Mouse (Mus musculus) CD4-positive, CD25-positive, alpha-beta regulatory T cell, adult 2 months (primary cell): ENCODE measurements at regions not wholly inside any gene's neighbourhood (a gene's known extent, or its start where the extent isn't known, plus 50 kb on each side); places are given as distances from the start of the nearest gene placed in this dataset.

Experiments
- DNase-seq: peaks from one replicate; pipeline ENCODE4 v3.0.0-alpha.2; 2012; ENCODE audit warnings: low read depth, low spot score

- DNase-seq, result no peak
Observed at GRCm38 (mm10) chr14:71895468-71895867, 596.2 kb downstream of the Gm9195 start.

DNA sequence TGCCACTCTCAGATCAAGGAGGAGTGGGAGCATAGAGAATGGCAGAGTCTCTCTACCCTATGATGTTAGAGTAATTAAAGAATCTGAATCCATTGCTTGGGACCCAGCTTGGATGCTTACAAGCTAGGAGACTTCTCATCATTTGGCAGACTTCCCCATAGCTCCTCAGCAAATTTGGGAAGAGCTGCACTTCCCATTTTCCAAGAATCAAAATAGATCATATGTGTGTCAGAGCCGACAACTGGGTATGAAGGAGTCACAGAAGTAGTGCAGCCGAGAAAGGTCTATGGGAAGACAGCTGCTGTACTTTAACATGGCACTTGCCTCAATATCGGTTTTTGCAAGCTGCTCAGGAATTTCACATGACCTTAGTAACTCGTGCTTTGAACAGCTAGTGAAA lies 596.8 kb downstream of the Gm9195 start:
- DNase-seq, result no peak

- DNase-seq, result no peak
Observed at GRCm38 (mm10) chr14:71893361-71893760, 598.3 kb downstream of the Gm9195 start.

GRCm38 (mm10) chr14:71891667-71892066 lies 600.0 kb downstream of the Gm9195 start:
- no peak for DNase-seq

DNA sequence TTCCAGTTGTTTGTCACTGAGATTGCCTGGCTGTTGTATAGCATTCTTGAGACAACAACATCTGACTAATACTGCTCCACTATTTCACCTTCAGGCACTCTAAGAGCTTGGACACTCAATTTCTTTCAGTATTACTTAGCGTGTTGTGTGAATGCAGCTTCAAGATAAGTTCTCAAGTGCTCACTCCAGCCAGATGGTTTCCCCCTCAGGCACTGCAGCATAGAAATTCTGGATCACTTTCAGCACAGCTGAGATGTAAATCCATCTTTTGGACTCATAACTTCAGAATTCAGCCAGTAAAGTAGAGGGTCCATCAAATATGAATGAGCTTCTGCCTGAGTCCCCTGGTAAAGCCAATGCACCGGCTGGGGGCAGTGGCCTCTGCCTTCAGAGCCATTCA lies 608.8 kb downstream of the Gm9195 start:
- no peak for DNase-seq

DNA sequence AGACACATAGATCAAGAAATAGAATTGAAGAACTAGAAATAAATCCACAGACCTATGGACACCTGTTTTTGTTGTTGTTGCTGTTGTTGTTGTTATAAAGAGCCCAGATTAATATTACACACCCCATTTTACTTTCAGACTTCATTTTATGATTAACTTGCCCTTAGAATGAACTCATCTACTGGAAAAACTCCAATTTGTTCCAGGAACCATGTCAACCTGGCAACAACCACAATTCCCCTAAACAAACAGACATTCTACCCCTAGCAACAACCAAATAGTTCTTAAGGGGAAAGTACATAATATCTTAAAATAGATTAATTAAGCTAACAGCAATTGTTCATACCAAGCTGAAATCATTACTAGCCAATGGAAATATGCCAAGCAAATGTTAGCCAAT lies 646.1 kb downstream of the Gm9195 start:
- no peak for DNase-seq

DNA sequence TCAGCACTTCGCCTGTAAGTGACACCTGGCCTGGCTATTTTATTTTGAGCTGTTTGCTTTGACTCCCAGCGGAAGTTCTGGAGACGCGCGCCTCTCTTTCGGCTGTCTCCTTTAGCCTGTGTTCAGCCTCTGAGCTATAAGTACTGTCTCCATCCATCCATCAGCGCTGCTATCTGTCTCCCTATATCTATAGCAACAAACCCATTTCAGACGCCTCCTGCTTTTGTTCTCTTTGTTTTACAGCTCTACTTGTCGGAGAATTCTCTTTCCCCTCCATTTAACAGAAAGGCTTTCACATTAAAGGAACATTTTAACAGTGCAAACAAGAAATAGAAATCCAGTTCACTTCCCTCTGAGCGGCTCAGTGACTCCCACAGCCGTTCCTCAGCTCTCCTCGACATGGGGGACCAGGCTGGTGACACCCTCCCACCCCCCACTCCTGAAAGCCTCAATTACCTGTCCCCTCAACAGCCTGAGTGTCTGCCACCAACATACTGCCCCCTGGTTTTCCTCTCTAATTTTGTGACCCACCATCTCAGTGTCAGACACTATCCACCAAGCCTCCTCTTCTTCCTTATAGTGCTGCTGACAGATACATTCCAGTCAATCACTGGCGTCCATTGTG lies 682.7 kb downstream of the Gm9195 start:
- DNase-seq, result no peak

- DNase-seq, result no peak
Observed at GRCm38 (mm10) chr14:71805624-71806023, 686.0 kb downstream of the Gm9195 start.

DNA sequence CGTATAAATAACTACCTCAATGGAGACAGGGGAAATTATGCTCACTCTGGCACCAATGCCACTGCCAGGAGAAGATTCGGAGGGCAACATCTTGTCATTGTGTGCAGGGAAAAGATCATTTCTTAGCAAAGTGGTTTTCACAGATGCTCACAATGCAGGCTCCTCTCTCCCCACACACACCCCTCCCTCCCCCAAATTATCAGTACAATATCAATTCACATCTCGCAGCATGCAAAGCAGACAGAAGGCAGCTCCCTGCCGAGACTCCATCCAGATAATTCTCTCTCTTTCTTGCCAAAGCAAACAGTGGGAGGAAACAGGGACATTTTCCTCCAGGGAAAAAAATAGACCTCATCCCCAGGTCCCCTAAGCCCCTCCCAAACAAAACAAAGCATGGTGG lies 691.8 kb downstream of the Gm9195 start:
- DNase-seq, result no peak

- DNase-seq, result no peak
Observed at GRCm38 (mm10) chr14:71795713-71796112, 695.9 kb downstream of the Gm9195 start.

- DNase-seq, result no peak
Observed at GRCm38 (mm10) chr14:71776990-71777525, 714.6 kb downstream of the Gm9195 start.

GRCm38 (mm10) chr14:71766856-71767255 lies 724.8 kb downstream of the Gm9195 start:
- DNase-seq, result no peak

GRCm38 (mm10) chr14:71728542-71728941 lies 763.1 kb downstream of the Gm9195 start:
- no peak for DNase-seq

GRCm38 (mm10) chr14:71723526-71723925 lies 768.1 kb downstream of the Gm9195 start:
- no peak for DNase-seq

DNA sequence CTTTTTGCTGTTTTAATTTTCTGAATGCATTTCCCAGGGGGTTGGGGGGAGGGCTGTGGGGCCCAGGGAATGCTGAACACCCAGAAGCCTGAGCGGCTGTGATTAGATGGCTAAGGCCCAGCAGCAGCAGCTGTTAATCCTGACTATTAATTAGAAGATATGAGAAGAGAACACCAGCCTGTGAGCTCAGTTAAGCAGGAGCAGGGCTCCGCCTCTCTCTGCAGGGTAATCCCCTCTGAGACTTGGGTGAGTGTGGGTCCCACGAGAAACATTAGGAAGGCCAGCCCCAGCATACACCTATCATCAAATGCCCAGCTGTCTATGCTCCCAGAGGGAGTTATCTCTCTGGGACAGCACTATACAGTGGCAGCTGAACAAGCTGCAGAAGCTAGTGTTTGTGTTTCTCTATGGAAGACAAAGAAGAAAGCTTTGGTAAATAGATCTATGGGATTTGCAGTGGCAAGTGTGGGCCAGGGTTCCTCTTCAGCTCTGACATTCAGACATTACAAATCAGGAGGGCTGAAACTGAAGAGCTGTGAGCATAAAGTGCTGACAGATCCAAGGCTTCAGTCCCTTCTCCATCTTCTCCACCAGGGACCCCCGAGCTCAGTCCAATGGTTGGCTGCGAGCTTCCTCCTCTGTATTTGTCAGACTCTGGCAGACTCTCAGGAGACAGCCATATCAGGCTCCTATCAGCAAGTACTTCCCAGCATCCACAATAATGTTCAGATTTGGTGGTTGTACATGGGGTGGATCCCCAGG lies 781.9 kb downstream of the Gm9195 start:
- DNase-seq, result no peak

DNA sequence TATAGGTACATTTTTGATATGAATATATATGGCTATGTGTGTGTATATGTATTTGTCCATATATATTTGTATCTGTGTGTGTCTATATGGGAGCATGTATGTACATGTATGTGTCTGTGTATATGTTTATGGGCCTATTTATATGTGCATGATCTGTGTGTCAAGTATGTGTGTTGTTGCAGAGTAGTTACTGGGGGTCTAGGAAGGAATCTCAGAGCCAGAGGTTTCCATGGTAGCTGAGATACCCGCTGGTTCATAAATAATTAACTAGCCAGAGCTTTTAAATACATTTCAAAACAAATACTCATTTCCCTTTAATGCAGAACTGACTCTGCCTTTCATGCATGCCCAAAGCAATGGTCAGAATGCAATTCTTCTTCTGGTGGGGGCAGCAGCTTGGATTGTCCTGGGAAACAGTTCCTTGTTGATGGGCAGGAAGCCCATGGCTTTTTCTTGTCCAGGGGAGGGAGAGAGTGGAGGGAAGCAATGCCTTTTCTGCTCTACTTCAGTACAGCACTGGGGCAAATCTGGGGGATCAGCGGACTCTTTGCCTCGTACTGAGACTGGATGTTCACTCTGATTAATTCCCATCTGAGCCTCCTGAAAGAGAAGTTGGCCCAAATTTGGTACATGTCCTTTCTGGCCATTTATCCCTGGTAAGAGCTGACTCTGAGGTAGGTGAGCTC lies 798.7 kb downstream of the Gm9195 start:
- no peak for DNase-seq

GRCm38 (mm10) chr14:71674564-71674963 lies 817.1 kb downstream of the Gm9195 start:
- DNase-seq, result no peak

DNA sequence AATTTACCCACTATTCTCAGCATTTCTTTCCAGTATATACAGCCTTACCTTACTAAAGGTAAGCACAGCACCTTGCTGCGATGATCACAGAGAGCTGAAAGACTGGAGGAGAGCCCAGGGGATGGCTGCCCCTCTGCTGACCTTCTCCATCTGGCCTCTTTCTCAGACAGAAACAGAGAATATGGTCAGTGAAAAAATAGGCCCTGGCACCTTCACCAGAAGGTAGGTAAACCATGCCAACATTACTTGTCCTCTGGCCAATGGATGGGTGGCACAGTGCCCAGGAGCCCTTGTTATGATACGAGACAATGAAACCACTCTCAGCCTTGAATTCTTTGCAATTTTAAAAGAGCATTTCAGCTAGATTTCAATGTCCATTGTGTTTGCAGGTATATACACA lies 817.8 kb downstream of the Gm9195 start:
- no peak for DNase-seq

- DNase-seq, result no peak
Observed at GRCm38 (mm10) chr14:71672481-71672880, 819.2 kb downstream of the Gm9195 start.

DNA sequence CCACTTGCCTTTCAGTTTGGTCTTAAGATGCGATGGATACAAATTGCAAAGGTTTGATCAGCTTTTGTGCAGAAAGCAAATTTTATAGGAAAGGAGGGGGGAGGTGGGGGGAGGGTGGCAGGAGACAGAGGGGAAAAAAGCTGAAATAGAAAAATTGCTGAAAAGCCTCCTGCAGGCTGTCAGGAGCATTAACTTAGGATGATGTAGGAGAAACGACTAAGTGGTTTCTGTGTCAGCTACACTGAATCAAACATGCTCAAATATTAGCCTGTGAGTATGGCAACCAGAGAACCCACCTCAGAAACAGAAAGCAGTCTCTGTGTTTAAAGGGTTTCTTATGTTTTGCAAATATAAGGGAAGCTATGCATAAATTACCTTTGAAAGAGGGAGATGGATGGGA lies 819.6 kb downstream of the Gm9195 start:
- DNase-seq, result no peak

- DNase-seq, result peak; percentile 52
Observed at GRCm38 (mm10) chr14:71670435-71670834, 821.2 kb downstream of the Gm9195 start.

DNA sequence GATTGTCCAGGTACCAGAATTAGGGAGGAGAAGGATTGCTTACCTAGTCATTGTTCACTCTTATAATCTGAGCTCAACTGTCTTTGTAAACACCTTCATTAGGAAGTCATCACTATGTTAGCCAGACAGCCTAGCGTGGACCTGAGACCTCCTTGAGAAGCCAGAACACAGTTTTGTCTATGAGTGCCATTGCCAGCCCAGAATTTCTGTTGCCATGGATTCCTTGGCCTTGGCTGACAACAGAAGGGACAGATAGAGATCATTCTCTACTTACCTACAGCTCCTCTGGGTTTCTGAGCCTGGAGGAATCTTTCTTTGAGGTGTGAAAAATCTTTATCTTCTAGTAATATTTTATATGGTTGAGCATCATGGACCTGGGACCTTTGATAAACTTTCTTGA lies 825.0 kb downstream of the Gm9195 start:
- no peak for DNase-seq

DNA sequence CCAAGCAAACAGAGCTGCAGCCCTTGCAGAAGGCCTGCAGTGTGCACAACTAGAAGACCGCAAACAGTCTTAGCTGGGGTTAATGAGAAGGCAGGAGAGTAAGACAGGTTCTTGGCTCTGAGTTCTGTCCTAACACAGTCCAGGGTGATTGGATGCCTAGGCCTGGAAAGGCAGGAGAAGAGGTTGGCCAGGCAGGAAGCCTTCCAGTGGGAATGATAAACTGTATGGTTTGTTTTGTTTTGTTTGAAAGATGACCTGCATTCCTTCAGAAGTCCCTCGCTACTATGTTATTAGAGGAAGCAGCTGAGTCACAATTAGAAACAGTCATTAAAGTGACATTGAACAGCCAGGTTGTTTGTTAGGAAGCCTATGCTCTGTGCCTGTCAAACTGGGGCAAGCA lies 831.5 kb downstream of the Gm9195 start:
- no peak for DNase-seq
